Mouse (Mus musculus) telencephalon, adult 2 months (tissue): Measurements from ENCODE around the gene Gm572.

Experiments
- DNase-seq: peaks from one replicate; pipeline ENCODE4 v3.0.0-alpha.2; 2011; ENCODE audit warnings: low read depth, low spot score

The Gm572 gene

DNA sequence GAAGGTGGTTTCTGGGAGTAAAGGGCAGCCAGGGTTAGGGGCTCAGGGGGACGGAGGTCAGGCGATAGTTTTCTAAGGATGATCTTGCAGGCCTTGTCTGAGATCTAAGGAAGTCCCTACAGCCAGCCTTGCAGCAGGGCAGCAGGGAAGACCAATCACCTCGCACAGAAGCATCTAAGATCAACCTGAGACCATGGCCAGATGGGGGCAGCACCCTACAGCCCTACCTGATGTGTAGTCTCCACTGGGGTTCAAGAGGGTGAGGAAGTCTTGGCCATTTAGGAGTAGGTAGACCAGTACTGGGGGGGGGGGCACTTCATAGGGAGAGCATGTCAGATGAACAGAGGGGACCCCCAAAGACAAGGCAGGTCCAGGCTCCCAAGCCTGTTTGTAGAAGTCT, 72.3 kb downstream of the Gm572 start:
- no peak for DNase-seq
